Mouse (Mus musculus) layer of hippocampus, adult 9-10 months (tissue): Measurements from ENCODE around the gene Fhit.

Experiments
- DNase-seq: peaks from one replicate; pipeline ENCODE4 v3.0.0; 2022; ENCODE audit warnings: low spot score

The Fhit gene

GRCm38 (mm10) chr14:10139311-10139710, 1022.5 kb downstream of the Fhit start:
- no peak for DNase-seq

GRCm38 (mm10) chr14:10133873-10134272, 1028.0 kb downstream of the Fhit start:
- DNase-seq, result no peak

GRCm38 (mm10) chr14:10129675-10130074, 1032.2 kb downstream of the Fhit start:
- no peak for DNase-seq

- DNase-seq, result no peak
Measured at GRCm38 (mm10) chr14:10129088-10129487, 1032.7 kb downstream of the Fhit start.

GRCm38 (mm10) chr14:10126536-10126935, 1035.3 kb downstream of the Fhit start:
- DNase-seq, result no peak

GRCm38 (mm10) chr14:10122176-10122575, 1039.7 kb downstream of the Fhit start:
- no peak for DNase-seq

GRCm38 (mm10) chr14:10096236-10096635, 1065.6 kb downstream of the Fhit start:
- no peak for DNase-seq

- DNase-seq, result no peak
Measured at GRCm38 (mm10) chr14:10079062-10079461, 1082.8 kb downstream of the Fhit start.

GRCm38 (mm10) chr14:10049947-10050346, 1111.9 kb downstream of the Fhit start:
- DNase-seq, result no peak

- DNase-seq, result no peak
Measured at GRCm38 (mm10) chr14:10047123-10047783, 1114.6 kb downstream of the Fhit start.

GRCm38 (mm10) chr14:10046336-10047122, 1115.3 kb downstream of the Fhit start:
- no peak for DNase-seq

GRCm38 (mm10) chr14:10038021-10038420, 1123.8 kb downstream of the Fhit start:
- DNase-seq, result no peak

GRCm38 (mm10) chr14:10036685-10037215, 1125.1 kb downstream of the Fhit start:
- no peak for DNase-seq

GRCm38 (mm10) chr14:10035682-10036081, 1126.2 kb downstream of the Fhit start:
- DNase-seq, result no peak

- DNase-seq, result no peak
Measured at GRCm38 (mm10) chr14:10035270-10035669, 1126.6 kb downstream of the Fhit start.

GRCm38 (mm10) chr14:10023382-10023781, 1138.5 kb downstream of the Fhit start:
- no peak for DNase-seq

GRCm38 (mm10) chr14:10022304-10022703, 1139.5 kb downstream of the Fhit start:
- no peak for DNase-seq

- DNase-seq, result no peak
Measured at GRCm38 (mm10) chr14:10020400-10021140, 1141.3 kb downstream of the Fhit start.

GRCm38 (mm10) chr14:10013817-10014266, 1148.0 kb downstream of the Fhit start:
- no peak for DNase-seq

GRCm38 (mm10) chr14:10013003-10013816, 1148.6 kb downstream of the Fhit start:
- no peak for DNase-seq

GRCm38 (mm10) chr14:10006278-10006677, 1155.6 kb downstream of the Fhit start:
- DNase-seq, result no peak

GRCm38 (mm10) chr14:10003847-10004246, 1158.0 kb downstream of the Fhit start:
- DNase-seq, result no peak
